Mouse (Mus musculus) forebrain, embryonic 11.5 days (tissue): ENCODE measurements around the gene Gas6. TPM values are rescaled to one million over a fixed set of nuclear protein-coding genes. Genes with fewer than 3 reads are reported as not detected.

ENCODE experiments used
- ATAC-seq: fragments of 200-750 bp; cut with Nextera tagmentation; replicated peaks from 2 replicates; pipeline ENCODE4 v1.8.0; 2017; ENCODE audit warnings: moderate TSS enrichment; ENCODE audit not compliant: low FRiP score
- DNase-seq: peaks from one replicate; pipeline ENCODE4 v3.0.0-alpha.2; 2017; ENCODE audit warnings: low spot score
- H3K27ac ChIP-seq: fragments of 300-500 bp; sonication (generic); 2 replicates; pipeline ENCODE4 v1.5.1; 2014; ENCODE audit warnings: low read depth, low read length
- H3K27me3 ChIP-seq: fragments of 300-500 bp; sonication (generic); 2 replicates; pipeline ENCODE4 v1.6.1; 2014; ENCODE audit warnings: mild to moderate bottlenecking, low read length, mixed read lengths; ENCODE audit not compliant: control insufficient read depth, insufficient read depth
- H3K36me3 ChIP-seq: fragments of 300-500 bp; sonication (generic); 2 replicates; pipeline ENCODE4 v1.6.1; 2014; ENCODE audit warnings: mild to moderate bottlenecking, low read length, moderate library complexity, mixed read lengths; ENCODE audit not compliant: control insufficient read depth, insufficient read depth
- H3K4me1 ChIP-seq: fragments of 300-500 bp; sonication (generic); replicated peaks from 2 replicates; pipeline ENCODE4 v1.6.1; 2014; ENCODE audit warnings: low read length, mixed read lengths; ENCODE audit not compliant: control insufficient read depth, insufficient read depth
- H3K4me2 ChIP-seq: fragments of 300-500 bp; sonication (generic); 2 replicates; pipeline ENCODE4 v1.6.1; 2014; ENCODE audit warnings: low read depth, mild to moderate bottlenecking, low read length, moderate library complexity, mixed read lengths; ENCODE audit not compliant: severe bottlenecking
- H3K4me3 ChIP-seq: fragments of 300-500 bp; sonication (generic); 2 replicates; pipeline ENCODE4 v1.5.1; 2014; ENCODE audit warnings: low read depth, low read length
- H3K9ac ChIP-seq: fragments of 300-500 bp; sonication (generic); 2 replicates; pipeline ENCODE4 v1.6.1; 2014; ENCODE audit warnings: low read length
- H3K9me3 ChIP-seq: fragments of 300-500 bp; sonication (generic); 2 replicates; pipeline ENCODE4 v1.6.1; 2016; ENCODE audit warnings: low read length, mixed read lengths; ENCODE audit not compliant: control insufficient read depth
- WGBS: fragments of 180-500 bp; shearing (Covaris S2); extraction: QIAGEN DNeasy Blood & Tissue Kit; methylation state at CpG from one replicate; pipeline ENCODE4 v1.1.7; 2014; 5-methylcytosine and 5-hydroxymethylcytosine counted together
- polyA plus RNA-seq: library from polyadenylated mRNA; unstranded; fragments of >200 nt; fragmentation: Nextera tagmentation; extraction: Ambion mirVana; gene quantifications from 2 replicates; pipeline ENCODE4 v1.2.1, GENCODE M21; 2014

Gene Gas6
- polyA plus RNA-seq, 1 experiment from 2014 or later = 9.8 TPM

GRCm38 (mm10) chr8:13437531-13437930, 56.8 kb downstream of the Gas6 start:
- Histone ChIP-seq H3K27ac (no peak overlapping the region), H3K36me3 (no peaks in the 10 kb centered on the region), H3K27me3 (peaks cover 4% of the 10 kb centered on the region; the same call in 1 of the 2 replicates), H3K9me3 (no peaks in the 10 kb centered on the region), H3K4me1 (no peaks in the 10 kb centered on the region), H3K9ac (no peak overlapping the region), H3K4me2 (no peak overlapping the region), H3K4me3 (no peak overlapping the region)
- no peak for DNase-seq
- 89% methylated on average over 2 of the region's 2 CpGs for WGBS
- ATAC-seq = no peak

- Histone ChIP-seq H3K36me3 (no peaks in the 10 kb centered on the region), H3K9me3 (no peaks in the 10 kb centered on the region), H3K9ac (no peak overlapping the region), H3K4me1 (no peaks in the 10 kb centered on the region), H3K4me2 (no peak overlapping the region), H3K27ac (no peak overlapping the region), H3K4me3 (no peak overlapping the region), H3K27me3 (peaks cover 4% of the 10 kb centered on the region; the same call in 1 of the 2 replicates)
- WGBS = 4% methylated on average over 8 of the region's 8 CpGs
- ATAC-seq (no peak), DNase-seq (no peak)
These were observed 58.2 kb downstream of the Gas6 start for GRCm38 (mm10) chr8:13436052-13436451.

GRCm38 (mm10) chr8:13434889-13435288, 59.4 kb downstream of the Gas6 start, which contains the start of gene Tmem255b:
Gene Tmem255b, plus strand, starts transcription at chr8:13435189.
- H3K9ac ChIP-seq = no peak within 1 kb of the TSS
- H3K4me1 ChIP-seq = no peaks in the 10 kb centered on the region
- 9% methylated on average over 10 of the region's 10 CpGs for WGBS
- no peaks in the 10 kb centered on the region for H3K9me3 ChIP-seq
- no peak for ATAC-seq
- no peak for DNase-seq
- no peaks in the 10 kb centered on the region for H3K36me3 ChIP-seq
- peaks cover 4% of the 10 kb centered on the region; the same call in 1 of the 2 replicates for H3K27me3 ChIP-seq
- no peak within 1 kb of the TSS for H3K27ac ChIP-seq
- no peak within 1 kb of the TSS for H3K4me3 ChIP-seq
- no peak within 1 kb of the TSS for H3K4me2 ChIP-seq

GRCm38 (mm10) chr8:13433130-13433529, 61.2 kb downstream of the Gas6 start:
- Histone ChIP-seq H3K27ac (no peak overlapping the region), H3K27me3 (peaks cover 4% of the 10 kb centered on the region; the same call in 1 of the 2 replicates), H3K4me1 (no peaks in the 10 kb centered on the region), H3K4me3 (no peak overlapping the region), H3K9me3 (no peaks in the 10 kb centered on the region), H3K36me3 (no peaks in the 10 kb centered on the region), H3K4me2 (no peak overlapping the region), H3K9ac (no peak overlapping the region)
- ATAC-seq (no peak), DNase-seq (no peak)
- WGBS = 87% methylated on average over 5 of the region's 5 CpGs

GRCm38 (mm10) chr8:13430866-13431265, 63.4 kb downstream of the Gas6 start:
- Histone ChIP-seq H3K4me2 (no peak overlapping the region), H3K27me3 (peaks cover 4% of the 10 kb centered on the region; the same call in 1 of the 2 replicates), H3K36me3 (no peaks in the 10 kb centered on the region), H3K9ac (no peak overlapping the region), H3K9me3 (no peaks in the 10 kb centered on the region), H3K27ac (no peak overlapping the region), H3K4me3 (no peak overlapping the region), H3K4me1 (no peaks in the 10 kb centered on the region)
- ATAC-seq (no peak), DNase-seq (no peak)

GRCm38 (mm10) chr8:13430412-13430811, 63.9 kb downstream of the Gas6 start:
- Histone ChIP-seq H3K36me3 (no peaks in the 10 kb centered on the region), H3K4me1 (no peaks in the 10 kb centered on the region), H3K4me3 (no peak overlapping the region), H3K4me2 (no peak overlapping the region), H3K9ac (no peak overlapping the region), H3K9me3 (no peaks in the 10 kb centered on the region), H3K27me3 (peaks cover 1% of the 10 kb centered on the region; the same call in 1 of the 2 replicates), H3K27ac (no peak overlapping the region)
- 88% methylated on average over 7 of the region's 7 CpGs for WGBS
- ATAC-seq (no peak), DNase-seq (no peak)

- Histone ChIP-seq H3K4me2 (no peak overlapping the region), H3K9ac (no peak overlapping the region), H3K36me3 (no peaks in the 10 kb centered on the region), H3K27ac (no peak overlapping the region), H3K9me3 (no peaks in the 10 kb centered on the region), H3K4me3 (no peak overlapping the region), H3K4me1 (no peaks in the 10 kb centered on the region), H3K27me3 (no peaks in the 10 kb centered on the region)
- ATAC-seq = no peak
- DNase-seq = no peak
- 89% methylated on average over 9 of the region's 9 CpGs for WGBS
These were observed 66.1 kb downstream of the Gas6 start for GRCm38 (mm10) chr8:13428156-13428555.

- no peak for ATAC-seq
- no peaks in the 10 kb centered on the region for H3K27me3 ChIP-seq
- no peaks in the 10 kb centered on the region for H3K4me1 ChIP-seq
- H3K9ac ChIP-seq = no peak overlapping the region
- WGBS = 80% methylated on average over 6 of the region's 6 CpGs
- H3K4me3 ChIP-seq = no peak overlapping the region
- H3K27ac ChIP-seq = no peak overlapping the region
- no peak overlapping the region for H3K4me2 ChIP-seq
- no peaks in the 10 kb centered on the region for H3K36me3 ChIP-seq
- H3K9me3 ChIP-seq = no peaks in the 10 kb centered on the region
- no peak for DNase-seq
These were observed 66.9 kb downstream of the Gas6 start for GRCm38 (mm10) chr8:13427351-13427750.

GRCm38 (mm10) chr8:13420970-13421369, 73.3 kb downstream of the Gas6 start:
- no peaks in the 10 kb centered on the region for H3K4me1 ChIP-seq
- DNase-seq = no peak
- 96% methylated on average over 6 of the region's 6 CpGs for WGBS
- H3K4me3 ChIP-seq = no peak overlapping the region
- no peak for ATAC-seq
- no peak overlapping the region for H3K27ac ChIP-seq
- H3K36me3 ChIP-seq = no peaks in the 10 kb centered on the region
- H3K9ac ChIP-seq = no peak overlapping the region
- no peaks in the 10 kb centered on the region for H3K9me3 ChIP-seq
- no peak overlapping the region for H3K4me2 ChIP-seq
- H3K27me3 ChIP-seq = no peaks in the 10 kb centered on the region
